In genomic region chr19:40588847-40589529, GRCm38 (mm10) we compare ENCODE assay signal across 8 mouse cellular contexts. TPM values are rescaled to one million over a fixed set of nuclear protein-coding genes. Genes with fewer than 3 reads are reported as not detected.
DNase-seq lines count a peak whose midpoint lies in the region; ATAC-seq lines count a peak whose summit lies in the region.

No protein-coding gene starts in this region.

- peaks cover 12% of the 10 kb centered on the region for H3K36me3 ChIP-seq in hindbrain, embryonic 13.5 days

- H3K4me3 ChIP-seq in hindbrain, embryonic 13.5 days = peak overlapping the region; percentile 89

- under 1% methylated on average over 18 of the region's 18 CpGs for WGBS in hindbrain, embryonic 13.5 days

- peak overlapping the region; percentile 90 for H3K9ac ChIP-seq in hindbrain, embryonic 13.5 days

- peak overlapping the region; percentile 84 for H3K4me2 ChIP-seq in hindbrain, embryonic 13.5 days

- H3K4me1 ChIP-seq in hindbrain, embryonic 13.5 days (replicated peaks) = peaks cover 21% of the 10 kb centered on the region

- ATAC-seq in hindbrain, embryonic 13.5 days (ENCODE audit: low FRiP score) = peak; percentile 69

- peak; percentile 98 for DNase-seq in NIH3T3 (ENCODE audit: low read depth)
- DNase-seq in cerebellum, postnatal 10 days = peak; percentile 95 to 96
- peak; percentile 73 to 85 for DNase-seq in frontal cortex, postnatal 10 days (ENCODE audit: low spot score in 2 of 2)
- peak; percentile 63 to 89 for DNase-seq in layer of hippocampus, postnatal 25 days (ENCODE audit: extremely low spot score in 1 of 2, low spot score in 1 of 2)
- DNase-seq in lung, postnatal 25 days (ENCODE audit: low spot score) = peak; percentile 92
- peak; percentile 95 for DNase-seq in retina, embryonic 14.5 days (ENCODE audit: low spot score)
- DNase-seq in thymus, postnatal 4 days = peak; percentile 98

- H3K27me3 ChIP-seq in hindbrain, embryonic 13.5 days = no peaks in the 10 kb centered on the region

- H3K27ac ChIP-seq in hindbrain, embryonic 13.5 days = peak overlapping the region; percentile 83

- H3K9me3 ChIP-seq in hindbrain, embryonic 13.5 days = no peaks in the 10 kb centered on the region

RNA-seq across cellular contexts. Expression of gene Aldh18a1, which starts 0.7 kb away (rescaled TPM):
- polyA plus RNA-seq in hindbrain, embryonic 13.5 days (2015; fragmentation: Nextera tagmentation; extraction: Ambion mirVana) = 62.7 and 63.8 TPM in 2 replicates
- 10 to 100 TPM; 22.0 to 30.3 TPM for total RNA-seq in layer of hippocampus, postnatal 25 days (2021)

RNA-seq across cellular contexts. Expression of gene Tctn3, which starts 23.0 kb away (rescaled TPM):
- polyA plus RNA-seq in hindbrain, embryonic 13.5 days (2015; fragmentation: Nextera tagmentation; extraction: Ambion mirVana) = 14.1 and 14.8 TPM in 2 replicates
- total RNA-seq in layer of hippocampus, postnatal 25 days (2021) = 10 to 100 TPM; 15.8 to 17.6 TPM

RNA-seq across cellular contexts. Expression of gene Entpd1, which starts 23.2 kb away (rescaled TPM):
- 8.3 and 9.1 TPM in 2 replicates for polyA plus RNA-seq in hindbrain, embryonic 13.5 days (2015; fragmentation: Nextera tagmentation; extraction: Ambion mirVana)
- total RNA-seq in layer of hippocampus, postnatal 25 days (2021) = 10 to 100 TPM; 15.9 to 20.2 TPM

Comparison
In these comparisons a context has a peak if more than half of its experiments do, and no peak if none do; other contexts are left out.
1. Peak in every context shown above with its lines: DNase-seq, ATAC-seq, H3K4me3 ChIP-seq and H3K27ac ChIP-seq.